Mouse (Mus musculus): ENCODE measurements around the gene Cdc5l. TPM values are rescaled to one million over a fixed set of nuclear protein-coding genes. Genes with fewer than 3 reads are reported as not detected.
"Not testable (repeated sequence)": the region's sequence is repeated elsewhere in the genome, so short reads cannot be mapped to it uniquely, and the experiment has no call there.

Cdc5l gene
- total RNA-seq, 2 experiments from 2014 or later: 38.0 to 43.4 TPM

DNA sequence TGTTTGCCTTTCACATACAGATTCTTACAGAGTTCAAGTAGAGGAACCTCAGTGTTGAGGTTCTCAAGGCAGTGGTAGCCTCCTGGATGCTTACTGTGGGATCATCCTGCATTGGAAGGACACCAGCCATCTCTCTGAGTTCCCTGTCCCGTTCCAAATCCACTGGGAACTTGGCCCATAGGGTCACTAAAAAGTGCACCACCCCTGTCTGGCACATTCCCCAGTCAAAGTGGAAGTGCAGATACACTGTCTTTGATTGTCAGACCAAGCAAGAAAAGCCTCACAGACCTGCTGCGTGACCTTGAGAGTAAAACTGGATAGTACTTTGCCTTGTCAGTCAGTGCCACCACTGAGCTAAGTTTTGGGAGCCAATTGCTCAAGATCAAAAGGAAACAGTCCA is 13.5 kb upstream of the Cdc5l start:
- intact Hi-C loops (cut with DNase I): no loop called here
- DNase-seq: peak; percentile 28 to 29

DNA sequence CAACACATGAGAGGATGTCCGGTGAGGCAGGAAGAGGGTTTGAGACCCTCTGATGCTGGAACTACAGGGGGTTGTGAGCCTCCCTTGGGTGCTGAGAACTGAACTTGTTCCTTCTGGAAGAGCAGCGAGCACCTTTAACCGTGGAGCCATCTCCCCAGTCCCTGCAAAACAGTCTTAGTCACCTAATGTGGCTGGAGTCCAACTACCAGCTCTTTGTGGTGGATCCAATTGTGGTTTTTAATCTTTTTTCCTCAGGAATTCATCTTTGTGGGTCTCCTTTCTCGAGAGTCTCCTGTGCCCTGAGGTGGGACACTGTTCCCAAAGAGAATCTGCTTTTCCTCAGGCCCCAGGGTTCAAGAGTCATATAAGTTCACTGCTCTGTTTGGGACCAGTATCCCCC is 12.4 kb upstream of the Cdc5l start:
- no peak for DNase-seq
- intact Hi-C loops (cut with DNase I): no loop called here

DNA sequence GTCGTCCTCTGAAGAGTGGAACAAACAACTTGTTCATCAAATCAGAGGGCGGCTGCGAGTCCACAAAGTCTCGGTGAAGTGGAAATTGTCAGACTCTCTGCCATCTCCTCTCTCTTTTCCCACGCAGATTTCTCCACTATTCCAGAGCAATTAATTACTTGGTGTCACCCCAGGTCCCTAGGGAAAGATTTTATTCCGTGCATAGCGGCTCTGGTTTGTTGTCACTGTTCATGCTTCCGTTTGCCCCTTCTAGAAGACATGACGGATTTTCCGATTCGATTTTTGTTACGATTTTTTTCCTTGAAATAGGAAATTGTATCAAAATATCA is 689 bp upstream of the Cdc5l start:
- no peak for DNase-seq
- intact Hi-C loops (cut with DNase I): no loop called here

DNA sequence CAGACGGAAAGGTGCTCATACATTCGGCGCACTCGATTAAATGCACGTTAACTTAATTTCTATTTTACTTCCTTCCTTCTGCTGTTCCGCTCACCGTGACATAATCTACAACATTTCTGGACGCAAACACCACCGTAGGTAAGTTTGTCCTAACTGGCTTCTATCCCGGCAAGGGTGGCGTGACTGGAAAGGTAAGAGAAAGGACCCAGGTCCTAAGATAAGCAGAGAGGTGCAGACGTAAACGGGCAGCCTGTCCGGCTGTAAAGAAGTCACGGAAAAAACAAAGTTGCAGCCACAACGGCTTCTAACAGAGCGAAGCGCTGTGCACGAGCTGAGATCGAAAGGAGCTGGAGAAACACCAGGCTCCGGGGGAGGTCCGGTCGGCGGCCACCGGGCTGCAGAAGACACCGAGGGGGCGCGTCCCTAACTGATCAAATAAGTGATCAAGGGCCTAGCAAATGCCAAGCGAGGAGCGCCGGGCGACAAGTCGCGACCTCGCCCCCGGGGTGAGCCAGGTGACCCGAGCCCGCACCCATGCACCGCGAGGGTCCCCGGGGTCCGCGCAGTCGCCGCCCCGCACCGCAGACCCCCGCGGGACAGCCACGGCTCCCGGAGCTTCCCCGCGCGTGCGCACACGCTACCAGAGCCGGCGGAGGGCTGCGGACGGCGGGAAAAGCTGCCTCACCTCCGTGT is 685 bp downstream of the Cdc5l start:
- intact Hi-C loops (cut with DNase I): no loop called here
- no peak for DNase-seq

DNA sequence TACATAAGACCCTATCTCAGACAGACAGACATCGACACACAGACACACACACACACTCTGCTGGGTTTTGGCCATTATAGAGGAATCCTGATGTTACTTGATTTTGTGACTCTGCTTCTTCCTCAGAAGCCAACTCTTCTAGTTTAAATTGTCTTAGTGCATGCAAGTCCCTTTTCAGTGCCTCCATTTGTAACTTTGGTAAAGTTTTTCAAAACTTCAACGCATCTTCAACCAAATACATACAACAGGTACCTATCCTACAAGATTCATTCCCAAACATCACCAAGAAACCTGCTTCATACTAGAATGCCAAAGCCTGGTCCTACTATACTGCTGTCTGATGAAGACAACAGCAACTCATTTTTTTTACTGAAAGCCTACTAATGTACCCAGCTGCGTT is 1.5 kb downstream of the Cdc5l start:
- intact Hi-C loops (cut with DNase I): no loop called here
- no peak for DNase-seq

DNA sequence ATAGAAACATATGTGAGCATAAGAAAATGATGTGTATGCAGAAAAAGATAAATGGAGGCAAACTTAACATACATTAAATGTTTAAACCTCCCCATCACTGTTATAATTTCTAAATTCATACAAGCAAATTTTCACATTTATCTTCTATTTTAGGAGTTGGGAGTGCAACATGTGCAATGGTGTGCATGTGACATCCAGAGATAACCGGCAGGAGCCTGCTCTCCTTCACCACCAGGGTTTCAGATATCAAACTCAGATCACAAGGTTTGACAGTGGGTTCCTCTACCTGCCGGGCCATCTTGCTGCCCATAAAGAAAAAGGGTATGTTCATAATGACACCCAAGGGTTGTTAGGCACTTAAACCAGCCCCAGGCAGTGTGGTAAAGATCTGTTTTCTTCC is 16.1 kb downstream of the Cdc5l start:
- DNase-seq: no peak
- intact Hi-C loops (cut with DNase I): no loop called here

DNA sequence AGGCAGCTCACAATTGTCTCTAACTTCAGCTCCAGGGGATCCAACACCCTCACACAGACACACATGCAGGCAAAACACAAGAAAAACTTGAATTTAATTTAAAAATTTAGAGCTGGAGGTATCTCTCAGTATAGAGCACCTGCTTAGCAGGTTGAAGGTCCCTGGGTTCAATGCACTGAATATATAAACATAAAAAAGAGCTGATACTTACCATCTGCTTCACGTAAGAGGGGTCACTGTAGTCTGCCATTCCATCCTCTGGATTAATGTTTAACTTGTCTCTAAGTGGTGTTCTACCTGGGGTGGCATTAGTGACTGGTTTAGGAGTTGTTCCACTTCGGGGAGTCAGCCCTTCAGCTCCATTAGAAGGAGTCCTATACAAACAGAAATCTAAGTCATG is 21.9 kb downstream of the Cdc5l start:
- intact Hi-C loops (cut with DNase I); DNase-seq: not testable (repeated sequence)

DNA sequence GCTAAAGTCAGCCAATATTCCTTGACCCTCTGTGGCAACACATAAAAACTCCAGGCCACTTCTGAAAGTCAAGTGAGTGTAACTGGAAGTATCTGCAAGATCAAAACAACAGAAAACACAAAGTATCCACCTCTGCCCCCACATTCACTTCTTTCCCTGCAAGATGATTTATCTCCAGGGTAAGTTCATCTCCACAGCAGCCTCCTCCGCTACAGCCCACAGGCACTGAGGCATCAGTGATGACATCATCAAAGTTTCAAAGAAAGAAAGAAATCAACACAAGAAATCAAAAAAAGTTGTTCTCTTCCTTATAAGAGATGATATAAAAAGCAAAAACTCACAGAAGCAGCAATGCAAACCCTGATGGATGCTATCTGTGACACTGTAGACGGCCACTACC is 24.8 kb downstream of the Cdc5l start:
- DNase-seq: no peak
- intact Hi-C loops (cut with DNase I): loop anchor here (10.0 kb wide), 1 partner anchor 1144 kb away; no protein-coding TSS in a partner anchor

DNA sequence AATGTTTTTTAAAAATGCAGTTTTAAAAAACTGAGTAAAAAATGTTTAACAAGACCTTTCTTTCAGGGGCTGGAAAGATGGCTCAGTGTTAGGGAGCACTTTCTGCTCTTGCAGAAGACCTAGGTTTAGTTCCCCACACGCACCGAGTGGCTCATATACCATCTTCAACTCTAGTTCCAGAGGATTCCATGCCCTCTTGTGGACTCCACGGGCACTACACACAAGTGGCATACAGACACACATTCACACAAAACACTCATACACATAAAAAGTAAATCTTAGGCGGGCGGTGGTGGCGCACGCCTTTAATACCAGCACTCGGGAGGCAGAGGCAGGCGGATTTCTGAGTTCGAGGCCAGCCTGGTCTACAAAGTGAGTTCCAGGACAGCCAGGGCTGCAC is 27.3 kb downstream of the Cdc5l start:
- intact Hi-C loops (cut with DNase I): loop anchor here (10.0 kb wide), 1 partner anchor 1141 kb away; no protein-coding TSS in a partner anchor

DNA sequence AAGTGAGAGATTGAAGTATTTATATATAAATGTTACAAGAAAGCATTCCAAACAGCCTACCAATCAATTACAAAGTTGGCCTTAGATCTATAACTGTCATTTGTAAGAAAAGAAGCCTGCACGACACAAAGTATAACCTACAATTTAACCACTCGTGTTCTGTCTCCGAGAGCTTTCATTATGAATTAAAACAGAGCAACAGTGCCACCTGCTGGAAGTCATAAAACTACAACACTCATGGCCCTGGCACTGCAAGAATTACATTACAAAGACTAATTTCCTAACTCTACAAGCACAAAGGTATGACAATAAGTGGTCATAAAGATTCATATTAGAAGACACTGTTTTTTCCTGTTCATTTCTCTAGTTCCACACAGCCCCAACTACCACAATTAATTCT is 30.3 kb downstream of the Cdc5l start:
- DNase-seq: peak; percentile 39 to 64
- intact Hi-C loops (cut with DNase I): loop anchor here (10.0 kb wide), 1 partner anchor 1138 kb away; no protein-coding TSS in a partner anchor

More for the DNA sequence above, 27.3 kb downstream of the Cdc5l start:
- no peak for DNase-seq

DNA sequence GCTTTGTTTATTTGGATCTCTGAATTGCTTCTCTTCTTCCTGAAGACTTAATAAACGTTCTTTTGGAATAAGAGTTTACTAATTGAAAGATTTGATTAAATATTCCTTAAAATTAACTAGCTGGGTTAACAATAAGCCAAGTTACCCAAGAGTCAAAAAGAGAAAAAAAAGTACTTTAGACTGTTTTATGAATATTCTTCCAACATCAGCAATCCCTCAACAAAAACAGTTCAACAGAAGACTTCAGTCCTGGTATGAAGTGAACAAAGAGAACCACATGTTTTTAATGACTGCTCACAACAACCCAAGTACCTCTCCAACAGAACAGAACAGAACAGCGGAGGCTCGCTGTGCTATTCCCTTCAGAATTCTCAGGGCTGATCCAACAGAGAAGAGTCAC is 30.9 kb downstream of the Cdc5l start:
- intact Hi-C loops (cut with DNase I): loop anchor here (10.0 kb wide), 1 partner anchor 1138 kb away; no protein-coding TSS in a partner anchor

DNA sequence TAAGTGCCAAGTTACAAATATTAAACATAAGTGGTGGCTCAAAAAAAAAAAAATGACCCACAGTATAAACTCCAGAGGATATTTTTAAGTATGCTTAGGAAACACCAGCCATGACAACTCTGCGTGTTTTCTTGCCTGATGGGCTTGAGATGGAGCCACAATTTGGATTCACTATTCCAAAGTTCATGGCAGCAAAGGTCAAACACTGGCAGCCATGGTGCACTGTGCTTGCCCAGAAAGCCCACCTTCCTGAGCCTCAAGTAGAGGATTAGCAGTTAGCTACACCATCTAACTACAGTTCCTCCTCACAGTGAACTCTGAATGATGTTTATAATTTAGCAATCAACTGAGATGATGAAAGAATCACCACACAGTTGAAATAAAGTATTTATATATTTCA is 31.4 kb downstream of the Cdc5l start:
- no peak for DNase-seq
- intact Hi-C loops (cut with DNase I): loop anchor here (10.0 kb wide), 1 partner anchor 1137 kb away; no protein-coding TSS in a partner anchor

More for the DNA sequence above, 30.9 kb downstream of the Cdc5l start:
- DNase-seq: no peak

DNA sequence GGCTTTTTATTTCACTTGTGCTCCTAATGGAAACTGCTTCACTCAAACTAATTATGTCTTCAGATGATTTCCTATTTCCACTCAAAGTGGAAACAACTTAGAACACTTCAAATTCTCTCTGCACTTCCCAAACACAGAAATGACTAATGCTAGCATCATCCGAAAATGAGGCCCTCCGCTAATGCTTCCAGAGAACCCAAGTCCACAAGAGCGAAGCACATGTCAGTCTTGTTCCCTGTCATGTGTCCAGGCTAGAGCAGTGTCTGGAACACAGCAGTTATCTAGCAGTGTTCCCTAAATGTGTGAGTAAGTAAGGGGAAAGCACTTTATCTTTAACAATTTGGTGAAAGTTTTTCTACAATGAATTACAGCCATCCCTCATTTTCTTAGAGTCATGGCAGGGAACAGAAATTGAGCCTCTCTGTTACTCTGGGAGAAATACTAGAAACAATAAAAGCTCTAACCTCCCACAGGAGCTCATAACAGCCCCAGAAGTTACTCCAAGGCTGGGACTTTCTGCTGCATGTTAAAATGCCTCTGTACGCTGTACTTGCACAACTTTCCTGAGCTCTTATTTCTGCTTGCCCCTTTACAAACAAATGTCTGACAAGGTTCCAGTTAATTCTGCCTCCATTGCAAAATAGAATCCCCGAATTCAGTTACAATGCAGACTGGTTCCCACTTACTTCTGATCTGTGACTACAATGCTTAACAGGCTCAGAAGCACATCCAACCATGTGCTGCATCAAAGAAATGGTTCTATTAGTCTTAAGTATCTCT is 32.2 kb downstream of the Cdc5l start:
- DNase-seq: no peak
- intact Hi-C loops (cut with DNase I): loop anchor here (10.0 kb wide), 1 partner anchor 1137 kb away; no protein-coding TSS in a partner anchor

DNA sequence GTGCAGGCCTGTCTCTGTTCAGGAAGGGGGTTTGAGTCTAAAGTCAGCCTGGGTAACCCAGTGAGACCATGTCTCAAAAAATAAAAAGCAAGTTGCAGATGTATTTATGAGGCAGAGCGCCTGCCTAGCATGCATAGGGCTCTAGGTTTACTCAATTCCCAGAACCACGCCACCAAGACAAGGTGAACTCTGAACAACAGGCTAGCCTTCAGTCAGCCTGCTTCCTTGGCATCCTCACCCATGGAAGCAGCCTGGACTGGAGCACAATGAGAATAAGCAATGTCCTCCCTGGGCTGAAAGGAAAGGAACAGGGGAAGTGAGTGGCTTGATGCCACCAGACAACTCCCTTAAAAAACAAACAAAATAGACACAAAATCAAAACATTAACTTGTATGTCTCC is 35.5 kb downstream of the Cdc5l start:
- intact Hi-C loops (cut with DNase I): no loop called here
- DNase-seq: no peak

DNA sequence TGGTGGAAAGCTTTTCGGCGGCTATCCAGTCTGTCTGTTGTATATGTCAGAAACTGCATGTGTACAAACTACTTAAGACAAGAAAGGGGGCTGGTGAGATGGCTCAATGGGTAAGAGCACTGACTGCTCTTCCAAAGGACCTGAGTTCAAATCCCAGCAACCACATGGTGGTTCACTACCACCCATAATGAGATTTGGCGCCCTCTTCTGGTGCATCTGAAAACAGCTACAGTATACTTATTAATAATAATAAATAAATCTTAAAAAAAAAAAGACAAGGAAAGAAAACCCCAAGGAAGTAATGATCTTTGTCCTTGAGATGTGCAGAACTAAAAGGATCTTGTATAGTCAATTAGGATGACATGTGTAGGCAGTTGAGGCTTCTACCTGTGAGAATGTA is 36.0 kb downstream of the Cdc5l start:
- intact Hi-C loops (cut with DNase I): no loop called here
- no peak for DNase-seq

DNA sequence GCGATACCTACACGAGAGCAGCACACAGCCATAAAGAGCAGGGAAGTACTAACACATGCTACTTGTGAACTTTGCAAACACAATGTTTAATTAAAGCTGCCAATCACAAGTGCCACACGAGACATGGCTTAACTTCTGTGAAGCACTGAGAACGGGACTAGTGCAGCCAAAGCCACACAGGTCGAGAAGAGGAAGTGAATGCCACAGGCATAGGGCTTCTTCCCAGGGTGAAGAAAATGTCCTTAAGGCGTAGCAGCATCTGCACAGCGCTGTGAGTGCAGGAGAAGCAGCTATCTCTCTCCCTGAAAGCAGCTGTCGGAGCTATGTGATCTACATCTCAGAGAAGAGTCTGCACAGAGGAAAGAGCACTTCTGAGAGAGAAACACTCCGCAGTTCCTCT is 38.9 kb downstream of the Cdc5l start:
- intact Hi-C loops (cut with DNase I): no loop called here
- DNase-seq: no peak

DNA sequence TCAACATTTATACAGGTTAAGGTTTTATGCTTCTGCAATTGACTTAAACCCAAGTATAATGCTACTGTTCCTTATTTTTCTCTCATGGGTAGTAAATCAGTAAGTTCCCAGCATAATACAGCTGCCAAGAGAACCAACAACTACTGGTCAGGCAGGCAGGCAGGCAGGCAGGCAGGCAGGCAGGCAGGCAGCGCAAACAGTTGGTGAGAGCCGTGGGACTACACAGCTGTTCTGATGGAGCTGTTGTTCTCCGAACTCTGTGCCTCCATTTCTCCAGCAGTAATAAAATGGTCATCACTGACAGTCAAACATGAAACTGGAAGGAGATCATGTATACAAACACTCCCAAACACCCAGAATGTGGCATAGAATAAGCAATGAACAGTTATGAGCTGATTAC is 39.8 kb downstream of the Cdc5l start:
- no peak for DNase-seq
- intact Hi-C loops (cut with DNase I): no loop called here

DNA sequence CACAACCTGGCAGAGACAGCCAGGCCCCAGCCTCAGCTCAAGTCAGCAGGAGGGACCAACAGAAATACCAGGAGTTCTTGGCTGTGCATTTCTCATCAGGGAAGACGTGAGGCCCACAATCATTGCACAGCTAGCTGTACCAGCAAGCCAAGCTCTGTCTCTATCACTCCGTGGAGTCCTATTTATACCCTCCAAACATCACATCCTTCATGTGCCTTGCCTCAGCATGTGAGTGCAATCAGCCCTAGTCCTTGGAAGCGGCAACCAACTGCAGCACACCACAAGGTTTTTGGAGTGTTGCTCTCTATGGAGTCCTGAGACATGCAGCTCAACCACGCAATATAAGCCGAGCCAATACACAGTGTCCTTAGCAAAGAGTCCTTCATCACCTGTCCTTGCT is 43.6 kb downstream of the Cdc5l start:
- peak in 1 of 2 experiments; percentile 11 for DNase-seq
- intact Hi-C loops (cut with DNase I): no loop called here

DNA sequence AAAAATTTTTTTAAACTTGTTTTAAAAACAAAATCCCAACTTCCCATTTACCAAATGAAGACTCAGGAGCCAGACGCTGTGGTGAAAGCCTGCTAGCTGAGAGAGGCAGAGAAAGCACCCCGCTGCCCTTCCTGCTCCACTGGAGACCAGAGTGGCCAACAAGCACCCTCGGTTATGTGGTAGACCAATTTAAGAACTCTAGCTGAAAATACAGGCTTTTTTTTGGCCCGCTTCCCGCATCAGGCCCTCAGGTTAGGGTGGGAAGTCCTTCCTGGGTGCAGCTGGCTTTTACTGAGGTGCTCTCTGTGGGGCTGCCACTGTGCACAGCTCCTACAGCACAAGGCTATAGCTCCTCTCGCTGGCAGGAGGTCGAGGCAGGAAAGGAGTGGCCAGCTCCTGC is 46.6 kb downstream of the Cdc5l start:
- intact Hi-C loops (cut with DNase I): no loop called here

DNA sequence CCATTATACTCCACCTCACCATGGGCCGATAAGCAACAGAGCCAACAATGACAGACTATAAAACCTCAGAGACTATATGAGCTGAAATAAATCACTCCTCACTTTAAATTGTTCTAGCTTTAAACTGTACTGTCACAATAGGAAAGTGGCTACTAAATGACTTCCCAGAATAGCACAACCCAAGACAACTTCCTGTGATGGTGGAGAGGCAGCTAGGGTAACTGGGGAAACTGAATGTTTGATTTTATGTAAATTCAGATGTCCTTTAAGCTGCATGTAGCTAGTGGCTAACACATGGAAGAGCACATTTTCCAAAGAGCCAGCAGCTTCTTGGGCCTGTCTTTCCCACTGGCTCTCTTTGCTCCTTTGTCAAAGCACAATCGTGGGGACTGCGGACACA is 50.2 kb downstream of the Cdc5l start:
- intact Hi-C loops (cut with DNase I): no loop called here
- no peak for DNase-seq

More for the DNA sequence above, 46.6 kb downstream of the Cdc5l start:
- no peak for DNase-seq

DNA sequence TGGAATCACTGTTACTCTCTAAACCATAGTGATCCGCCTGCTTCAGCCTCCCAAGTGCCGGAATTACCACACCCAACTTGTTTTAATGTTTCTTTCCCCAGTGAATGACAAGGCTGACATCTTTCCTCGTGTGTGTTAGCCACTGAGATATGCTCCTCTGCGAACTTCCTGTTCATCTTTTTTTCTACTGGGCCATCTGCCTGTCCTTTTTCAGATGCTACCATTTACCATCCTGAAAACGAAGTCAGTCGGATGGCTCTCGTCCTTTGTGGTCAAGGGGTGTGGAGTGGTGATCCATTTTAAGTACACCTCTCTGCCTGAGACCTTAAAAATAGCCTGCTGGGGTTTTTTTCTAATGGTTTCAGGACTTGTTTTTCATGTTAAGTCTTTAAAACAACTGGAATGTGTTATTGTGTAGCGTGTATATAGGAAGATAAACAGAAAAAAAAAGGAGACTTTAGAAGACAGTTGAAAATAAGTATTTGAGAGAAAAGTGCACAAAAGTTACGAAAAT is 54.2 kb downstream of the Cdc5l start:
- intact Hi-C loops (cut with DNase I): loop anchor here (10.0 kb wide), 2 partner anchors 315 to 645 kb away; no protein-coding TSS in a partner anchor

More for the DNA sequence above, 54.2 kb downstream of the Cdc5l start:
- no peak for DNase-seq
